Mouse (Mus musculus): ENCODE results near the gene Mnd1. TPM values are rescaled to one million over a fixed set of nuclear protein-coding genes. Genes with fewer than 3 reads are reported as not detected.
A peak's percentile ranks its signal among the peaks of the same experiment; 100 is the strongest.

Mnd1 gene
- total and polyA plus RNA-seq, 2 experiments from 2014 or later: 6.6 TPM; not detected in 1

- no peak for ATAC-seq (ENCODE audit: insufficient read depth, low read depth)
- Histone ChIP-seq H3K9ac (replicated peaks; ENCODE audit: low read depth, low read length) (no peak overlapping the region), H3K36me3 (replicated peaks; ENCODE audit: control insufficient read depth, insufficient read depth, low read length) (no peaks in the 10 kb centered on the region), H3K9me3 (replicated peaks; ENCODE audit: control insufficient read depth, low read length) (no peaks in the 10 kb centered on the region), H3K4me1 (ENCODE audit: control insufficient read depth, insufficient read depth) (no peaks in the 10 kb centered on the region), H3K4me3 (ENCODE audit: low read depth, low read length) (no peak overlapping the region), H3K27me3 (ENCODE audit: control insufficient read depth, insufficient read depth, low read length) (no peaks in the 10 kb centered on the region), H3K4me2 (ENCODE audit: low read depth, low read length) (no peak overlapping the region), H3K27ac (ENCODE audit: low read depth) (no peak overlapping the region)
- WGBS: 75% methylated on average over 2 of the region's 2 CpGs
- DNase-seq (ENCODE audit: low spot score): no peak
- TF ChIP-seq EP300 (IDR thresholded peaks at IDR 0.05; ENCODE audit: low read depth) (no peak), CTCF (IDR thresholded peaks at IDR 0.05; ENCODE audit: low read depth) (no peak)
Measured at GRCm38 (mm10) chr3:84092875-84093274, 62.7 kb downstream of the Mnd1 start.

DNA sequence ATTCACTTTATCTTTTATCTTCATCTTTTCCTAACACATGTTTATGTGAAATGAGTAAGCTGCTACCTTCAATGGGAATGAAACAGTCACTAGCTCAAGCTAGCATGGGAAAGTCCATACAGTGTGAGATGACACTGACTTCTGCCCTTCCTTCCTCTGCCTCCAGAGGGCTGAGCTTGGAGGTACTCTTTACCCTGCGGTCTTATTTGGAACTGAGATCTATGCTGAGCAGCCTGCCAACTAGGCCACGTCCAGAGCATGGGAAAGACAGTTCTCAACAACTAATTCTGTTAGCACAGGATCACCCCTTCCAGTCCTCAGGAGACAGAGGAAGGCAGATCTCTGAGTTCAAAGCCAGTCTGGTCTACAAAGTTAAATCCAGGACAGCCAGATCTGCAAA, 64.6 kb downstream of the Mnd1 start:
- no peaks in the 10 kb centered on the region for H3K36me3 ChIP-seq (replicated peaks; ENCODE audit: control insufficient read depth, insufficient read depth, low read length)
- peak; percentile 29 for TF ChIP-seq CTCF (IDR thresholded peaks at IDR 0.05; ENCODE audit: low read depth)
- no peak for TF ChIP-seq EP300 (IDR thresholded peaks at IDR 0.05; ENCODE audit: low read depth)
- no peak overlapping the region for H3K4me3 ChIP-seq (ENCODE audit: low read depth, low read length)
- H3K4me1 ChIP-seq (ENCODE audit: control insufficient read depth, insufficient read depth): no peaks in the 10 kb centered on the region
- H3K4me2 ChIP-seq (ENCODE audit: low read depth, low read length): no peak overlapping the region
- ATAC-seq (ENCODE audit: insufficient read depth, low read depth): no peak
- H3K9ac ChIP-seq (replicated peaks; ENCODE audit: low read depth, low read length): no peak overlapping the region
- no peak overlapping the region for H3K27ac ChIP-seq (ENCODE audit: low read depth)
- H3K27me3 ChIP-seq (ENCODE audit: control insufficient read depth, insufficient read depth, low read length): no peaks in the 10 kb centered on the region
- 25% methylated on average over 2 of the region's 2 CpGs for WGBS
- no peak for DNase-seq (ENCODE audit: low spot score)
- no peaks in the 10 kb centered on the region for H3K9me3 ChIP-seq (replicated peaks; ENCODE audit: control insufficient read depth, low read length)

DNA sequence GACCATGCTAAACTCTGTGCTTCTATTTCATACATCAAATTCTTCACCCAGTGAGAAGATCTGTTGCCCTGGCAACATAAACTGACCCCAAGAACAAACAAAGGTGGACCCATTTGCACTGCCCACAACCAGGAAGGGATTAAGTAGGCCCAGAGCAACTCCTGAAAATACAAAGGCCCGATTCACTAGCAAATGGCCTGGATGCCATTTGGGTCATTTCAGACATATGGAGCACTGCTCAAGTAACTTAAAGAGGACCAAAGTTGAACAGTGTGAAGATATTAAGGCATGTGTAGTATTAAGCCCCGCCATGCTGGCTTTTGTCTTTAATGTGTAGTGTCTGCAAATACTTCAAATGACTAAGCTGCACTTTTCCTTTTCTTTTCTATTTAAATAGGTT, 68.7 kb downstream of the Mnd1 start:
- WGBS: 86% methylated on average over 2 of the region's 2 CpGs
- no peak for ATAC-seq (ENCODE audit: insufficient read depth, low read depth)

DNA sequence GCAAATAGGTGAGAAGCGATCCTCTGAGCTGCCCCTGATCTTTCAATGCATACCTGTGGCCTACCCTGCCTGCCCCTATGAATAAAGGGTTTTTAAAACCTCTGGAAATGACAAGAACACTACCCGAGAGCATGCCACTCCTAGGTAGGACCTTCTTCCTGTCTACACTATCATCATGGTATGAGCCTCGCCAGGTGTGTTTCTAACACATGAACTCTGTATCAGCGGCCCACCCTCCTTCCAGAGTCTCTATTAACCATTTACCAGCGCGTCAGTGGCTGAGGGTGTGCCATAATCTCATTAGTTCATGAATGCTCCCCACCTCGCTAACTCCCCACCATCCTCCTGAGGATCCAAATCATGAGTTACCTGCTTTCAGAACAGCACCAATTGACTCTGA, 69.2 kb downstream of the Mnd1 start:
- Histone ChIP-seq H3K4me1 (ENCODE audit: control insufficient read depth, insufficient read depth) (no peaks in the 10 kb centered on the region), H3K36me3 (replicated peaks; ENCODE audit: control insufficient read depth, insufficient read depth, low read length) (no peaks in the 10 kb centered on the region), H3K27me3 (ENCODE audit: control insufficient read depth, insufficient read depth, low read length) (no peaks in the 10 kb centered on the region), H3K27ac (ENCODE audit: low read depth) (no peak overlapping the region), H3K4me2 (ENCODE audit: low read depth, low read length) (no peak overlapping the region), H3K4me3 (ENCODE audit: low read depth, low read length) (no peak overlapping the region), H3K9me3 (replicated peaks; ENCODE audit: control insufficient read depth, low read length) (no peaks in the 10 kb centered on the region), H3K9ac (replicated peaks; ENCODE audit: low read depth, low read length) (no peak overlapping the region)
- no peak for ATAC-seq (ENCODE audit: insufficient read depth, low read depth)
- no peak for DNase-seq (ENCODE audit: low spot score)
- 90% methylated on average over 7 of the region's 7 CpGs for WGBS
- TF ChIP-seq EP300 (IDR thresholded peaks at IDR 0.05; ENCODE audit: low read depth): no peak
- TF ChIP-seq CTCF (IDR thresholded peaks at IDR 0.05; ENCODE audit: low read depth): no peak

More for the DNA sequence above, 68.7 kb downstream of the Mnd1 start:
- no peaks in the 10 kb centered on the region for H3K36me3 ChIP-seq (replicated peaks; ENCODE audit: control insufficient read depth, insufficient read depth, low read length)
- TF ChIP-seq CTCF (IDR thresholded peaks at IDR 0.05; ENCODE audit: low read depth): no peak
- no peak for TF ChIP-seq EP300 (IDR thresholded peaks at IDR 0.05; ENCODE audit: low read depth)
- H3K9me3 ChIP-seq (replicated peaks; ENCODE audit: control insufficient read depth, low read length): no peaks in the 10 kb centered on the region
- DNase-seq (ENCODE audit: low spot score): no peak
- no peak overlapping the region for H3K9ac ChIP-seq (replicated peaks; ENCODE audit: low read depth, low read length)
- no peak overlapping the region for H3K4me3 ChIP-seq (ENCODE audit: low read depth, low read length)
- no peaks in the 10 kb centered on the region for H3K27me3 ChIP-seq (ENCODE audit: control insufficient read depth, insufficient read depth, low read length)
- H3K4me1 ChIP-seq (ENCODE audit: control insufficient read depth, insufficient read depth): no peaks in the 10 kb centered on the region
- H3K4me2 ChIP-seq (ENCODE audit: low read depth, low read length): no peak overlapping the region
- no peak overlapping the region for H3K27ac ChIP-seq (ENCODE audit: low read depth)

GRCm38 (mm10) chr3:84085429-84085828, 70.2 kb downstream of the Mnd1 start:
- 28% methylated on average over 9 of the region's 9 CpGs for WGBS
- DNase-seq (ENCODE audit: low spot score): peak; percentile 16
- no peak overlapping the region for H3K27ac ChIP-seq (ENCODE audit: low read depth)

DNA sequence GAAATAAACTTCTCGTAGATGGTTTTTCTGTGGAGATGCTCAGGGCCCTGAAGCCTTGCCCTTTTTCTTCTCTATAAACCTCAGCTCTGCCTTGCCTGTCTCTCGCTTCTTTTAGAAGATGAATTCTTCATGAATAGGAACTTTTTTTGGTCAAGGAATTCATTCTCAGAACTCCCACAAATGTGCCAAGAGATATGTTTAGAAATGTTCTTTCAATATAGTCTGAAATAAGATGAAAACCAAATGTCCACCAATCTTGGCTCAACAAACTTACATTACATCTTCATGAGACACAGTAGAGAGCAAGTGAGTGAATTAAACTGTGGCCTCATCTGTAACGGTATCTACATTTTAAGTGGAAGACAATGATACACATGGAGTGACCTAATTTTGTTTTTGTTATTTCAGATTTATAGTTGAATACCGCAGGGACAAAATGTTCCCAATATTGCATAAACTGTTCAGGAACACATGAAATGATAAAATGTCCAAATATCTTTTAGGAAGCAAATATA, 74.3 kb downstream of the Mnd1 start:
- ATAC-seq (ENCODE audit: insufficient read depth, low read depth) (no peak), DNase-seq (ENCODE audit: low spot score) (no peak)
- Histone ChIP-seq H3K4me1 (ENCODE audit: control insufficient read depth, insufficient read depth) (no peaks in the 10 kb centered on the region), H3K36me3 (replicated peaks; ENCODE audit: control insufficient read depth, insufficient read depth, low read length) (no peaks in the 10 kb centered on the region), H3K9ac (replicated peaks; ENCODE audit: low read depth, low read length) (no peak overlapping the region), H3K27me3 (ENCODE audit: control insufficient read depth, insufficient read depth, low read length) (no peaks in the 10 kb centered on the region), H3K4me3 (ENCODE audit: low read depth, low read length) (no peak overlapping the region), H3K4me2 (ENCODE audit: low read depth, low read length) (no peak overlapping the region), H3K9me3 (replicated peaks; ENCODE audit: control insufficient read depth, low read length) (no peaks in the 10 kb centered on the region), H3K27ac (ENCODE audit: low read depth) (peak overlapping the region; percentile 47; the same call in 1 of the 2 replicates)
- WGBS: 79% methylated on average over 4 of the region's 4 CpGs
- TF ChIP-seq CTCF (IDR thresholded peaks at IDR 0.05; ENCODE audit: low read depth) (no peak), EP300 (IDR thresholded peaks at IDR 0.05; ENCODE audit: low read depth) (no peak)

More at GRCm38 (mm10) chr3:84085429-84085828, 70.2 kb downstream of the Mnd1 start:
- Histone ChIP-seq H3K27me3 (ENCODE audit: control insufficient read depth, insufficient read depth, low read length) (no peaks in the 10 kb centered on the region), H3K36me3 (replicated peaks; ENCODE audit: control insufficient read depth, insufficient read depth, low read length) (no peaks in the 10 kb centered on the region), H3K4me2 (ENCODE audit: low read depth, low read length) (no peak overlapping the region), H3K4me1 (ENCODE audit: control insufficient read depth, insufficient read depth) (no peaks in the 10 kb centered on the region), H3K9me3 (replicated peaks; ENCODE audit: control insufficient read depth, low read length) (no peaks in the 10 kb centered on the region), H3K4me3 (ENCODE audit: low read depth, low read length) (no peak overlapping the region), H3K9ac (replicated peaks; ENCODE audit: low read depth, low read length) (no peak overlapping the region)
- no peak for TF ChIP-seq EP300 (IDR thresholded peaks at IDR 0.05; ENCODE audit: low read depth)
- no peak for TF ChIP-seq CTCF (IDR thresholded peaks at IDR 0.05; ENCODE audit: low read depth)
- ATAC-seq (ENCODE audit: insufficient read depth, low read depth): peak; percentile 63; the same call in 1 of the 2 replicates
